Mouse (Mus musculus): ENCODE measurements around the gene Sypl.
"Not testable (repeated sequence)": the region's sequence is repeated elsewhere in the genome, so short reads cannot be mapped to it uniquely, and the experiment has no call there.

The Sypl gene

GRCm38 (mm10) chr12:32943951-32944350 is 9.7 kb upstream of the Sypl start:
- DNase-seq: no peak

- DNase-seq: no peak
Observed at GRCm38 (mm10) chr12:32944884-32945454, 8.7 kb upstream of the Sypl start.

GRCm38 (mm10) chr12:32946376-32946775 is 7.3 kb upstream of the Sypl start:
- DNase-seq: no peak

- DNase-seq: peak; percentile 30 to 58
Observed at GRCm38 (mm10) chr12:32952416-32952815, 1.3 kb upstream of the Sypl start.

GRCm38 (mm10) chr12:32953066-32953465 is 625 bp upstream of the Sypl start:
- DNase-seq: no peak

- no peak for DNase-seq
Observed at GRCm38 (mm10) chr12:32954216-32955021, 728 bp downstream of the Sypl start.

GRCm38 (mm10) chr12:32955037-32955436 is 1.3 kb downstream of the Sypl start:
- no peak for DNase-seq

- no peak for DNase-seq
Observed at GRCm38 (mm10) chr12:32957211-32957610, 3.5 kb downstream of the Sypl start.

GRCm38 (mm10) chr12:32962132-32962531 is 8.4 kb downstream of the Sypl start:
- DNase-seq: no peak

GRCm38 (mm10) chr12:32963858-32964257 is 10.2 kb downstream of the Sypl start:
- no peak for DNase-seq

- DNase-seq: no peak
Observed at GRCm38 (mm10) chr12:32972287-32972686, 18.6 kb downstream of the Sypl start.

- DNase-seq: no peak
Observed at GRCm38 (mm10) chr12:32974893-32975292, 21.2 kb downstream of the Sypl start.

- DNase-seq: no peak
Observed at GRCm38 (mm10) chr12:32975501-32975900, 21.8 kb downstream of the Sypl start.

- DNase-seq: no peak
Observed at GRCm38 (mm10) chr12:32982631-32983030, 28.9 kb downstream of the Sypl start.

GRCm38 (mm10) chr12:32983081-32983480 is 29.4 kb downstream of the Sypl start:
- no peak for DNase-seq

- no peak for DNase-seq
Observed at GRCm38 (mm10) chr12:32986284-32986683, 32.6 kb downstream of the Sypl start.

GRCm38 (mm10) chr12:32989731-32990130 is 36.0 kb downstream of the Sypl start:
- DNase-seq: peak; percentile 39 to 53

- no peak for DNase-seq
Observed at GRCm38 (mm10) chr12:32994081-32994480, 40.4 kb downstream of the Sypl start.

GRCm38 (mm10) chr12:32995081-32995834 is 41.6 kb downstream of the Sypl start:
- peak in 1 of 2 experiments; percentile 15 for DNase-seq

- DNase-seq: no peak
Observed at GRCm38 (mm10) chr12:32998766-32999165, 45.1 kb downstream of the Sypl start.

GRCm38 (mm10) chr12:32999778-33000177 is 46.1 kb downstream of the Sypl start:
- not testable (repeated sequence) for DNase-seq

- no peak for DNase-seq
Observed at GRCm38 (mm10) chr12:33000402-33000801, 46.7 kb downstream of the Sypl start.

GRCm38 (mm10) chr12:33003339-33003965 is 49.8 kb downstream of the Sypl start:
- DNase-seq: no peak

All from kidney, postnatal 4 days (tissue).